Mouse (Mus musculus) adrenal gland, adult 2 months (tissue): ENCODE data around the gene Ocln. TPM values are rescaled to one million over a fixed set of nuclear protein-coding genes. Genes with fewer than 3 reads are reported as not detected.
"Not testable (repeated sequence)": the region's sequence is repeated elsewhere in the genome, so short reads cannot be mapped to it uniquely, and the experiment has no call there.

Experiments
- DNase-seq: peaks from one replicate; pipeline ENCODE4 v3.0.0; 2021
- polyA plus RNA-seq: library from polyadenylated mRNA; depleted of rRNA; stranded (reverse); fragments of >200 nt; gene quantifications from 2 replicates; pipeline ENCODE4 v1.2.3, GENCODE M21; 2012; rRNA removed
- total RNA-seq, 2 experiments: library from RNA; stranded (reverse); gene quantifications; 2 replicates each; pipeline ENCODE4 v1.2.3; 2021

Ocln gene
- total and polyA plus RNA-seq, 3 experiments: 0.49 to 23.9 (median 5.7) TPM

DNA sequence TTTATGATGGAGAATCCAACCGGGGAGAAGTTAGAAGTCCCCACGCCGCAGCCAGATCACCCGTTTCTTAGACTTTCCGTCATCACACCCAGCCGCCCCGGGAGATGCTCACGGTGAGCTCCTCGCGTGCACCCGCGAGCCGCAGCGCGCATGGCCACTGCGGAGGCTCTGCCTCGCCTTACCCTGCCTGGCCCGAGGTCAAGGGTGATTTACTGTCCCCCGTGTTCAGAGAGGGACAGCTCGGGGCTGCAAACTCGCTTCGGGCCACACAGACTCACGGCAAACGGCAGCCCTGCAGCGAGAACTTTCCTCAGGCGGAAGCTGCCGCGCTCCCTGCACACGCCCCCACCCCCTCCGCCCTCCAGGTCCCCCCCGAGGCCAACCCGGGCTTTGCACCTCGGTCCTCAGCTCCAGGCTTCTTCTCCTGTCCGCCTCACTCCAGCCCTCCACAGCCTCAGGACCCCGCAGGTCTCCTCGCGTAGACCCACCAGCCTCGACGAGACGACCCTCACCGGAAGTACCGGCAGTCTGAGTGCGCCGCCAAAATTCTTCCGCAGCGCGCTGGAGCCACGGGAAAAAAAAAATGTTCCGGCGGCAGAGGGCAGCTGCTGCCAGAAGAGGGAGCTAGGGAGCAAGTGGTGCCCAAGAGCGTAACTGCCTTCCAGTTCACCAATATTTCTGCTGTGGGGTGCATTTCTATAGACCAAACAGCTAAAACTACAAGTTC is 60.3 kb downstream of the Ocln start, which contains the start of gene Gtf2h2:
Gene Gtf2h2 (minus strand): TSS at position 519 of the 727 bp plus-strand sequence.
- DNase-seq: peak; percentile 88

DNA sequence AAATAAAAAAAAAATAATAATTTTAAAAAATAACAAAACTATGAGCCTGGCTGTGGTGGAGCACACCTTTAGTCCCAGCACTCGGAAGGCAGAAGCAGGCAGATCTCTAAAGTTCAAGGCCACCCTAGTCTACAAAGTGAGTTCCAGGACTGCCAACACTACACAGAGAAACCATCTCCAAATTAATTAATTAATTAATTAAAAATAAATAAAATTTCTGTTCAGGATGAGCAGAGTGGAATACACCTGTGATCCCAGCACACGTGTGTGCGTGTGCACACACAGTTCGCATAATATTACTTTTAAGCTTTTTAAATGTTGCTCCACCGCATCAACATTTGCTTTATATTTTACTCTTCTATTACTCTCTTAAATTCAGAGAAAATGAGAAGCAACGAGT is 60.9 kb downstream of the Ocln start:
- DNase-seq: no peak

DNA sequence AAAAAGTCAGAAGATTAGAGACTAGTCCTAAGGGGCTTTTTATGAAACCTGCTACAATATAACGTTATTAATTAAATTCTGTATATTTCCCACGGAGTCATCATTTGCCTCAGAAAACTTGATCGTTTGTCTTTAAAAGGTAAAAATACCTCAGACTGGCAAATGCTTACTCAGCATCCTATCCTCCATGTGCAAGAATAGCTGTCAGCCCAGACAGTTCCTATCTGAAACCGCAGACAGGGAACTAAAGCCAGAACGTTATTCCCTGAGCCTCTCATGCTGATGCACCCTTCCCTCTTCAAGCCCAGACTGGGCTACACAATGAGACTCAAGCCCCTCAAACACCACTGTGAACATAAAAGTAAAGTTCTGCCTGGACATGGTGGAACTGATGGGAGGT is 62.1 kb downstream of the Ocln start:
- DNase-seq: no peak

DNA sequence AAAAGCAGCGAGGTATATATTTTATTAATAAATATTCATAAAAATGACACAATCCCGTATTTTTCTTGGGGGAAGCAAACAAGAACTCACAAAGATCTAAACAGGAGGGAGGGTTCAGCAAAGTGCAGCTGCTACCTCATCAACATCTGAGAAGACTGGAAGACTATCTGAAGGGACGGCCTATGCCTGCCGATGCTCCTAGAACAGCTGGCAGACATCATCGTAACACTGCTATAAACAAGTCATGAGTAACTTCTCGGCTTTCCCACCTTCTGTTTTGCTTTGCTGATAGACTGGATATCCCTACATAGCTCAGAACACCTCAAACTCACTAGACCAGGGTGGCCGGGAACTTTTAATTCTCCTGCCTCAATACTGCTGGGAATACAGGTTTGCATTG is 68.9 kb downstream of the Ocln start:
- no peak for DNase-seq

GRCm38 (mm10) chr13:100463527-100464222 is 88.8 kb downstream of the Ocln start:
- no peak for DNase-seq

DNA sequence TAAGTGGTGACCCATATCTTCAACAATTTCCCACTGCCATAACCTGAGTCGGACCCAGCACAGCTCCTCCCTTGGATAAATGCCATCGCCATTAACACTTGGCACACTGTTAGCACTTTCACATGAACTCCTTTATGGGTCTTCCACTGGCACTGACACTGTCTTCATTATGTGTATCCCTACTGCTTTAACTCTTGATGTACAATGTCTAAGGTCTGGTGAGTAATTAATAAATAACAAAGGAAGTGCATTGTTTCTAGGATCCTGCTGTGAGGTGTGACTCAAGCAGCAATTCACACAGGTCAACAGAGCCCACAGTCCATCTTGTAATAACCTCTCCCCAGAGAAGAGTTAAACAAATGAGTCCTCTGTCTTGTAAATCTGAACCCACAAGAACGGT is 91.2 kb downstream of the Ocln start:
- DNase-seq: no peak

DNA sequence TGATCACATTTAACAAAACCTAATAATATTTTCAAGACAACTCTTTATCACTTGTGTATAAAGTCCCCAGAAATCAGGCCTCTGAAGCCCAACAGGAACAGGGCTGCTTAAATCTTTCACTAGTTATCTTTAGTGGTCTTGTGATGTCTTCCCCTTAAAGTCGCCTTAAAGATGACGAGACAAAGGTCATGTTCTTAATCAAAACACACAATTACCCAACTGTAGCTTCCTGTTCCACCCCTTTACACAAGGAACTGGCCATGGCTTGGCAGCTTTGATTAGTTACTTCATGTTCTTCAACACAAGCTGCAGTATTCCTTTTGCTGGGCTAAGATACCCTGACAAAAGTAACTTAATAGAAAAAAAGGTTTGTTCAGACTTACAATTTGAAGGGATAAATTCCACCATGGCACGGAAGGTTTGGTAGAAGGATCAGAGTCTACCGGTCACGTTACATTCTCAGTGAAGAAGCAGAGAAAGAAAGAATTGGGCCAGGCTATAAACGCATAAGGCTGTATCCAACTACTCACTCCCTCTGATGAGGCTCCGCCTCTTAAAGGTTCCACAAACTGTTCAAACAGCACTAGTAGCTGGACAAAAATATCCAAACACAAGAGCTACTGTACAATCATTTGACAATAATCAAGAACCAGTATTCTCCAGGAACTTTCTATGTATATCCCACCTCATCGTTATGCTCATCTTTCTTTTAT is 99.9 kb downstream of the Ocln start, which contains the start of gene Naip1:
Gene Naip1 (minus strand): TSS at position 455 of the 713 bp plus-strand sequence.
- DNase-seq: not testable (repeated sequence)

- DNase-seq: no peak
These were observed 103.0 kb downstream of the Ocln start for GRCm38 (mm10) chr13:100449495-100449894.

Other genes starting within 250 kb of the Ocln start
- gene Naip6, start 235.0 kb downstream of the Ocln start, total RNA-seq: under 1 TPM; 0.24 to 0.37 TPM
- 0.19 and 0.28 TPM in 2 replicates for gene Naip6, start 235.0 kb downstream of the Ocln start, polyA plus RNA-seq
- gene Naip1, start 99.8 kb downstream of the Ocln start, total RNA-seq: under 1 TPM; 0.07 to 0.12 TPM
- 0.04 and 0.06 TPM in 2 replicates for gene Naip1, start 99.8 kb downstream of the Ocln start, polyA plus RNA-seq
- 10 to 100 TPM; 27.2 to 27.9 TPM for gene Gtf2h2, start 60.1 kb downstream of the Ocln start, total RNA-seq
- 13.9 and 17.1 TPM in 2 replicates for gene Gtf2h2, start 60.1 kb downstream of the Ocln start, polyA plus RNA-seq
- gene Marveld2, start 64.3 kb upstream of the Ocln start, total RNA-seq: under 1 TPM; 0.32 to 0.55 TPM
- 0.25 and 0.30 TPM in 2 replicates for gene Marveld2, start 64.3 kb upstream of the Ocln start, polyA plus RNA-seq
- gene Ak6, start 98.3 kb upstream of the Ocln start, total RNA-seq: 10 to 100 TPM; 70.3 to 79.1 TPM
- gene Ak6, start 98.3 kb upstream of the Ocln start, polyA plus RNA-seq: 7.5 and 10.1 TPM in 2 replicates
- 10 to 100 TPM; 20.5 to 23.0 TPM for gene Rad17, start 98.3 kb upstream of the Ocln start, total RNA-seq
- 1.7 and 2.0 TPM in 2 replicates for gene Rad17, start 98.3 kb upstream of the Ocln start, polyA plus RNA-seq
- 10 to 100 TPM; 12.2 to 16.6 TPM for gene Taf9, start 98.9 kb upstream of the Ocln start, total RNA-seq
- gene Taf9, start 98.9 kb upstream of the Ocln start, polyA plus RNA-seq: 0.26 TPM in 1 of 2 replicates, not detected in the other
- gene Ccdc125, start 117.0 kb upstream of the Ocln start, total RNA-seq: 1 to 10 TPM; 1.1 to 1.5 TPM
- 0.06 and 0.29 TPM in 2 replicates for gene Ccdc125, start 117.0 kb upstream of the Ocln start, polyA plus RNA-seq
- gene Cdk7, start 178.2 kb upstream of the Ocln start, total RNA-seq: 10 to 100 TPM; 36.8 to 38.8 TPM
- 9.3 and 9.6 TPM in 2 replicates for gene Cdk7, start 178.2 kb upstream of the Ocln start, polyA plus RNA-seq
- gene Mrps36, start 191.9 kb upstream of the Ocln start, total RNA-seq: 100 to 1,000 TPM; 133 to 141 TPM
- gene Mrps36, start 191.9 kb upstream of the Ocln start, polyA plus RNA-seq: 23.5 and 26.2 TPM in 2 replicates
- gene Cenph, start 223.2 kb upstream of the Ocln start, total RNA-seq: under 1 TPM; 0.32 to 0.62 TPM
- 0.28 TPM in 1 of 2 replicates, not detected in the other for gene Cenph, start 223.2 kb upstream of the Ocln start, polyA plus RNA-seq
- 1 to 10 TPM; 2.2 to 2.6 TPM for gene Ccnb1, start 233.9 kb upstream of the Ocln start, total RNA-seq
- 0.86 and 1.2 TPM in 2 replicates for gene Ccnb1, start 233.9 kb upstream of the Ocln start, polyA plus RNA-seq